Mouse (Mus musculus) neural tube, embryonic 14.5 days (tissue): ENCODE data around the gene Glipr1l1. TPM values are rescaled to one million over a fixed set of nuclear protein-coding genes. Genes with fewer than 3 reads are reported as not detected.
"Not testable (repeated sequence)": the region's sequence is repeated elsewhere in the genome, so short reads cannot be mapped to it uniquely, and the experiment has no call there.

Experiments used
- ATAC-seq: fragments of 200-750 bp; cut with Nextera tagmentation; 2 replicates; pipeline ENCODE4 v1.8.0; 2017; ENCODE audit warnings: low read depth, mild to moderate bottlenecking, moderate TSS enrichment, moderate library complexity
- H3K27ac ChIP-seq: fragments of 300-500 bp; sonication (generic); 2 replicates; pipeline ENCODE4 v1.5.1; 2014; ENCODE audit warnings: low read depth, mild to moderate bottlenecking, control low read depth, low read length, moderate library complexity, mixed read lengths
- H3K27me3 ChIP-seq: fragments of 300-500 bp; sonication (generic); 2 replicates; pipeline ENCODE4 v1.6.1; 2014; ENCODE audit warnings: low read length; ENCODE audit not compliant: control insufficient read depth, insufficient read depth
- H3K36me3 ChIP-seq: fragments of 300-500 bp; sonication (generic); 2 replicates; pipeline ENCODE4 v1.6.1; 2014; ENCODE audit warnings: low read length, mixed read lengths; ENCODE audit not compliant: control insufficient read depth, insufficient read depth
- H3K4me1 ChIP-seq: fragments of 300-500 bp; sonication (generic); 2 replicates; pipeline ENCODE4 v1.6.1; 2014; ENCODE audit warnings: low read length; ENCODE audit not compliant: control insufficient read depth, insufficient read depth
- H3K4me2 ChIP-seq: fragments of 300-500 bp; sonication (generic); 2 replicates; pipeline ENCODE4 v1.6.1; 2014; ENCODE audit warnings: mild to moderate bottlenecking, low read depth, low read length, control low read depth
- H3K4me3 ChIP-seq: fragments of 300-500 bp; sonication (generic); 2 replicates; pipeline ENCODE4 v1.5.1; 2014; ENCODE audit warnings: low read depth, low read length, control low read depth, mixed read lengths
- H3K9ac ChIP-seq: fragments of 300-500 bp; sonication (generic); replicated peaks from 2 replicates; pipeline ENCODE4 v1.6.1; 2014; ENCODE audit warnings: low read depth, mild to moderate bottlenecking, control low read depth, low read length, mixed read lengths
- H3K9me3 ChIP-seq: fragments of 300-500 bp; sonication (generic); 2 replicates; pipeline ENCODE4 v1.6.1; 2016; ENCODE audit warnings: low read length; ENCODE audit not compliant: control insufficient read depth
- WGBS: fragments of 180-500 bp; shearing (Covaris S2); extraction: QIAGEN DNeasy Blood & Tissue Kit; methylation state at CpG from one replicate; pipeline ENCODE4 v1.1.7; 2014; 5-methylcytosine and 5-hydroxymethylcytosine counted together
- polyA plus RNA-seq: library from polyadenylated mRNA; unstranded; fragments of >200 nt; fragmentation: Nextera tagmentation; extraction: Ambion mirVana; gene quantifications from 2 replicates; pipeline ENCODE4 v1.2.1, GENCODE M21; 2014

The Glipr1l1 gene
- not detected in 2 replicates for polyA plus RNA-seq

GRCm38 (mm10) chr10:112059702-112060582, at the start of gene Glipr1l1:
Glipr1l1 (plus strand) TSS chr10:112060189.
- peak within 1 kb of the TSS; percentile 9; the same call in 1 of the 2 replicates for H3K4me2 ChIP-seq
- 22% methylated on average over 14 of the region's 14 CpGs for WGBS
- H3K27me3 ChIP-seq, result no peaks in the 10 kb centered on the region
- H3K9ac ChIP-seq, result no peak within 1 kb of the TSS
- no peaks in the 10 kb centered on the region for H3K36me3 ChIP-seq
- ATAC-seq, result peak; percentile 100
- H3K9me3 ChIP-seq, result no peaks in the 10 kb centered on the region
- no peak within 1 kb of the TSS for H3K27ac ChIP-seq
- no peaks in the 10 kb centered on the region for H3K4me1 ChIP-seq
- H3K4me3 ChIP-seq, result no peak within 1 kb of the TSS

DNA sequence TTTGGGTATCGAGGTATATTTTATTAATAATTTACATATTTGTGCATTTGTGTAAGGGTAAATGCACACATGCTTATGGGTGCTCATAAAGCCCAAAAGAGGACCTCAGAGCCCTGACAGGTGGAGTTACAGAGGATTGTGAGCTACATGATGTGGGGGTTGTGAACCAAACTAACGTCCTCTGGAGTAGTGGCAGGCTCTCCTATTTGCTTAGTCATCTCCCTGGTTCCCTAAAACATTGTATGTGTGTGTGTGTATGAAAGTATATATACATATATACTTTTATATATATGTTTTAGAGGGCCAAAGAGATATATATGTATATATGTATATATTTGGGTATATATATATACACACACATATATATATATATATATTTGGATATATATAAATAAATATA, 36.4 kb upstream of the Glipr1l1 start:
- Histone ChIP-seq H3K27ac (no peak overlapping the region), H3K9me3 (no peaks in the 10 kb centered on the region), H3K4me3 (no peak overlapping the region), H3K27me3 (no peaks in the 10 kb centered on the region), H3K9ac (no peak overlapping the region), H3K4me2 (no peak overlapping the region), H3K36me3 (no peaks in the 10 kb centered on the region), H3K4me1 (no peaks in the 10 kb centered on the region)
- ATAC-seq, result no peak
- 74% methylated on average over 2 of the region's 2 CpGs for WGBS

GRCm38 (mm10) chr10:112028689-112029088, 31.3 kb upstream of the Glipr1l1 start:
- not testable (repeated sequence) for H3K9me3 ChIP-seq, H3K4me3 ChIP-seq, H3K4me2 ChIP-seq, ATAC-seq, H3K36me3 ChIP-seq, H3K27me3 ChIP-seq, H3K27ac ChIP-seq, H3K9ac ChIP-seq, H3K4me1 ChIP-seq
- 72% methylated on average over 3 of the region's 3 CpGs for WGBS

- not testable (repeated sequence) for H3K27ac ChIP-seq, H3K9me3 ChIP-seq, H3K27me3 ChIP-seq, H3K4me3 ChIP-seq, H3K4me2 ChIP-seq, ATAC-seq, H3K9ac ChIP-seq, H3K4me1 ChIP-seq, H3K36me3 ChIP-seq
- WGBS, result 86% methylated on average over 9 of the region's 9 CpGs
These were observed 16.5 kb upstream of the Glipr1l1 start for GRCm38 (mm10) chr10:112043523-112043922.

DNA sequence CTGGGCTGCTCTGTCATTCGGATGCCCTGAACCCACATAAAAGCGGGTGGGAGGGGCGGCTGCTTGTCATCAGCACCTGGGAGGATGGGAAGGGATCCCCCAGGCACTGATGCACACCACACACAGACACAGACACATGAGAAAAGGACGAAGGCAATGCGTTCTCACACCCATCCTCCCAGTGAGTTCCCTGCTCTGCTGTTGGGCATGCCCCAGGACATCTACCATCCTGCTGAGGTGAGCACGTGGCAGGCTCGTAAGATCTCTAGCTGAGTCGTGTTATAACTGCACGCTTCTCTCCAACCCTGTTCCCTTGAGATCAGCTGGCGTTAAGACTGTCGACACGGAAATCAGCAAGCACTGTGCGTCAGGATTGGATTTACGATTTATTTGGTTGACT, 15.7 kb upstream of the Glipr1l1 start:
- not testable (repeated sequence) for H3K27ac ChIP-seq, H3K9me3 ChIP-seq, H3K36me3 ChIP-seq, H3K9ac ChIP-seq, H3K4me1 ChIP-seq, H3K27me3 ChIP-seq, H3K4me2 ChIP-seq, H3K4me3 ChIP-seq
- 35% methylated on average over 10 of the region's 14 CpGs for WGBS
- ATAC-seq, result peak; percentile 61; the same call in 1 of the 2 replicates

DNA sequence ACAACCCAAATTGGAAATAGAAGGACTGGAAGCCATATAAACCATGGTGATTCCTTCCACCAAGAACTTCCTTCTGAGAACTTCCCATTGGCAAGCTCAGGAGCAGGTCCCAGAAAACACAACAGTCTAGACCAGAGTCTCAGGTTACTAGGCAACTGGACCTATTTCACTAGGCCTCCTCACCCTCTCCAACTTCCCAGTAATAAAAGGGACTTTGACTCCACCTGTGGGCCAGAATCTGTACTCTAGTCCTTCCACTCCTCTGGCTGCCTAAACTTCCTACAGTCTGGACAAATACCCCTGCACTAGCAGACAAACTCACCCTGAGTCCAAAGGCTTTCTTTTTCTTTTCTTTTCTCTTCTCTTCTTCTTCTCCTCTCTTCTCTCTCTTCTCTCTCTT, 8.8 kb upstream of the Glipr1l1 start:
- H3K9me3 ChIP-seq, result no peaks in the 10 kb centered on the region
- H3K27ac ChIP-seq, result no peak overlapping the region
- H3K36me3 ChIP-seq, result no peaks in the 10 kb centered on the region
- no peak for ATAC-seq
- no peak overlapping the region for H3K4me2 ChIP-seq
- H3K4me1 ChIP-seq, result no peaks in the 10 kb centered on the region
- H3K27me3 ChIP-seq, result no peaks in the 10 kb centered on the region
- H3K4me3 ChIP-seq, result no peak overlapping the region
- no peak overlapping the region for H3K9ac ChIP-seq

GRCm38 (mm10) chr10:112051956-112052355, 8.0 kb upstream of the Glipr1l1 start:
- not testable (repeated sequence) for H3K27ac ChIP-seq, H3K4me1 ChIP-seq, H3K4me3 ChIP-seq, ATAC-seq, H3K9me3 ChIP-seq, H3K9ac ChIP-seq, H3K27me3 ChIP-seq, H3K36me3 ChIP-seq, H3K4me2 ChIP-seq
- WGBS, result 68% methylated on average over 2 of the region's 2 CpGs

- not testable (repeated sequence) for H3K4me1 ChIP-seq, H3K4me2 ChIP-seq, H3K4me3 ChIP-seq, H3K9ac ChIP-seq, H3K27ac ChIP-seq, H3K27me3 ChIP-seq, H3K36me3 ChIP-seq, H3K9me3 ChIP-seq, ATAC-seq
- 47% methylated on average over 6 of the region's 6 CpGs for WGBS
These were observed 570 bp downstream of the Glipr1l1 start for GRCm38 (mm10) chr10:112060583-112060934.

DNA sequence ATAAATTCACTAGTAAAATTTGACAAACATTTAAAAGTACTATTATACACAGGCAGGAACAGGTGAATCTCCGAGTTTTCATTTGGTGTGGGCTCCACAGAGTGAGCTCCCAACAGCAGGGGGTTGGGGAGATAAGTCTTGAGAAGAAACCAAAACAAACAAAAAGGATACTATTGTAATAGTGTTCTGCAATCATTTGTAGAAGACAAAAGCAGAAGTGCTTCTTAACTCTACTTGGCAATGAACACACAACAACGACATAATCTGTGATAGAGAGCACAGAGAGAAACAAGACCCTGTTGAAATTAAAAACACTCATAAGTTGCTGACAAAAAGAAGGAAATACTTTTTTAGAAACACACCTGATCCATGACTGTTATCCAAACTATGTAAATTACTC, 20.1 kb downstream of the Glipr1l1 start:
- H3K27ac ChIP-seq, result no peak overlapping the region
- H3K27me3 ChIP-seq, result no peaks in the 10 kb centered on the region
- ATAC-seq, result no peak
- no peaks in the 10 kb centered on the region for H3K4me1 ChIP-seq
- H3K9ac ChIP-seq, result no peak overlapping the region
- no peaks in the 10 kb centered on the region for H3K36me3 ChIP-seq
- H3K4me2 ChIP-seq, result no peak overlapping the region
- H3K4me3 ChIP-seq, result no peak overlapping the region
- 69% methylated on average over 2 of the region's 2 CpGs for WGBS
- H3K9me3 ChIP-seq, result no peaks in the 10 kb centered on the region
